Mouse (Mus musculus): ENCODE data around the gene Zfand4.

- peak; percentile 98 for TF ChIP-seq CTCF (IDR thresholded peaks at IDR 0.05; ENCODE audit: insufficient read depth, low read length)
- TF ChIP-seq POLR2A (IDR thresholded peaks at IDR 0.05; ENCODE audit: borderline replicate concordance, extremely low read depth, low read depth, low read length): no peak
Observed at GRCm38 (mm10) chr6:116228785-116229525, 35.1 kb upstream of the Zfand4 start.

Data from lung, adult 2 months (tissue).